Mouse (Mus musculus): ENCODE measurements around the gene Rbm26.

DNA sequence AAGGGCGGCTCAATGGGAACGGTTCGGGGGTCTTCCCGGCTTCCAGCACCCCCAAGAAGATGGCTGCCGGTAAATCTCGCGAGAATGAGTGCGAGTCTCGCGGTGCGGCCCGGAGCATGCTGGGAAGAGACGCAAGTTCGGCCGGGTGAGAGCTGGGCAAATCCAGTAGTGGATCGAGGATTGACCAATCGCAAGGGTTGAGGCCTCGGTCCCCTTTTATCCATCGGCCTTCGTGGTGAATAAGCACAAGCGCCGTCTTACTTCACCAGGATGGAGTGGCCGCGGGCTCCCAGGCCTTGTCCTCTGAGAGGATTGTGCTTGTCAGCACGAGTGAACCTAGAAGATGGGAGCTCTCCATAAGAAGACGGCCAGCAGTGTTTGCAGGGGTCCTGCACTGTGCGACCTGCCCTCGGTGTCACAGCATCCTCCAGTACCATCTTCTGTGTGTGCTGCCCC is at the start of gene Rbm26:
- TF ChIP-seq POLR2A (IDR thresholded peaks at IDR 0.05; ENCODE audit: control insufficient read depth, extremely low read depth, insufficient read depth, low read length, poor library complexity) (peak; percentile 61; the same call in 1 of the 2 replicates), CTCF (IDR thresholded peaks at IDR 0.05; ENCODE audit: borderline replicate concordance, control insufficient read depth, extremely low read depth, insufficient read depth, low read length, poor library complexity) (no peak; the same call in 1 of the 2 replicates)
